Mouse (Mus musculus) cerebellum, adult 2 months (tissue): ENCODE measurements around the gene Fgfr2.

Experiments
- CTCF ChIP-seq: fragments of 200-500 bp; IDR thresholded peaks from 2 replicates; pipeline ENCODE4 v1.5.1; 2011; ENCODE audit warnings: low read depth, mild to moderate bottlenecking, control low read depth, low read length, moderate library complexity, borderline replicate concordance; ENCODE audit not compliant: insufficient read depth
- POLR2A ChIP-seq: fragments of 200-500 bp; IDR thresholded peaks from 2 replicates; pipeline ENCODE4 v1.6.1; 2011; ENCODE audit warnings: low read length, control low read depth, borderline replicate concordance; ENCODE audit not compliant: insufficient read depth

- no peak for TF ChIP-seq CTCF
- no peak for TF ChIP-seq POLR2A
Observed at GRCm38 (mm10) chr7:131970255-131970654, 1152.9 kb downstream of the Fgfr2 start.
